Mouse (Mus musculus) embryonic facial prominence, embryonic 13.5 days (tissue): Measurements from ENCODE around the gene Pcf11. TPM values are rescaled to one million over a fixed set of nuclear protein-coding genes. Genes with fewer than 3 reads are reported as not detected.

Experiments
- ATAC-seq: fragments of 200-750 bp; cut with Nextera tagmentation; 2 replicates; pipeline ENCODE4 v1.8.0; 2017; ENCODE audit warnings: low read depth; ENCODE audit not compliant: insufficient number of reproducible peaks, insufficient read depth, low FRiP score, low TSS enrichment
- H3K27ac ChIP-seq: fragments of 300-500 bp; sonication (generic); 2 replicates; pipeline ENCODE4 v1.5.1; 2015; ENCODE audit warnings: moderate library complexity, mild to moderate bottlenecking, inconsistent platforms
- H3K27me3 ChIP-seq: fragments of 300-500 bp; sonication (generic); 2 replicates; pipeline ENCODE4 v1.6.1; 2015; ENCODE audit warnings: mild to moderate bottlenecking, inconsistent platforms
- H3K36me3 ChIP-seq: fragments of 300-500 bp; sonication (generic); 2 replicates; pipeline ENCODE4 v1.6.1; 2015; ENCODE audit warnings: mild to moderate bottlenecking, inconsistent platforms
- H3K4me1 ChIP-seq: fragments of 300-500 bp; sonication (generic); 2 replicates; pipeline ENCODE4 v1.6.1; 2015; ENCODE audit warnings: inconsistent platforms
- H3K4me2 ChIP-seq: fragments of 300-500 bp; sonication (generic); 2 replicates; pipeline ENCODE4 v1.6.1; 2015; ENCODE audit warnings: moderate library complexity, mild to moderate bottlenecking, inconsistent platforms
- H3K4me3 ChIP-seq: fragments of 300-500 bp; sonication (generic); 2 replicates; pipeline ENCODE4 v1.5.1; 2015; ENCODE audit warnings: mild to moderate bottlenecking, inconsistent platforms
- H3K9ac ChIP-seq: fragments of 300-500 bp; sonication (generic); 2 replicates; pipeline ENCODE4 v1.6.1; 2015; ENCODE audit warnings: mild to moderate bottlenecking, inconsistent platforms
- H3K9me3 ChIP-seq: fragments of 300-500 bp; sonication (generic); 2 replicates; pipeline ENCODE4 v1.6.1; 2016; ENCODE audit warnings: inconsistent platforms
- WGBS: fragments of 180-500 bp; shearing (Covaris S2); methylation state at CpG from one replicate; pipeline ENCODE4 v1.1.7; 2015; ENCODE audit warnings: mixed read lengths; 5-methylcytosine and 5-hydroxymethylcytosine counted together
- polyA plus RNA-seq: library from polyadenylated mRNA; unstranded; fragments of >200 nt; fragmentation: Nextera tagmentation; extraction: Ambion mirVana; gene quantifications from 2 replicates; pipeline ENCODE4 v1.2.1, GENCODE M21; 2015

Gene Pcf11
- polyA plus RNA-seq, 1 experiment from 2014 or later = 27.2 TPM

GRCm38 (mm10) chr7:92687556-92688298 lies 18.0 kb upstream of the Pcf11 start:
- Histone ChIP-seq H3K9ac (no peak overlapping the region), H3K4me3 (no peak overlapping the region), H3K4me2 (no peak overlapping the region), H3K36me3 (no peaks in the 10 kb centered on the region), H3K9me3 (no peaks in the 10 kb centered on the region), H3K4me1 (no peaks in the 10 kb centered on the region), H3K27ac (no peak overlapping the region), H3K27me3 (no peaks in the 10 kb centered on the region)
- WGBS = 79% methylated on average over 5 of the region's 5 CpGs
- ATAC-seq = no peak

- Histone ChIP-seq H3K9ac (no peak overlapping the region), H3K27ac (no peak overlapping the region), H3K4me2 (no peak overlapping the region), H3K36me3 (no peaks in the 10 kb centered on the region), H3K4me3 (no peak overlapping the region), H3K9me3 (no peaks in the 10 kb centered on the region), H3K4me1 (no peaks in the 10 kb centered on the region), H3K27me3 (no peaks in the 10 kb centered on the region)
- no peak for ATAC-seq
- 60% methylated on average over 4 of the region's 4 CpGs for WGBS
Observed at GRCm38 (mm10) chr7:92677346-92677745, 7.6 kb upstream of the Pcf11 start.

GRCm38 (mm10) chr7:92675131-92675530 lies 5.4 kb upstream of the Pcf11 start:
- Histone ChIP-seq H3K4me2 (no peak overlapping the region), H3K27me3 (no peaks in the 10 kb centered on the region), H3K9ac (no peak overlapping the region), H3K4me3 (no peak overlapping the region), H3K9me3 (no peaks in the 10 kb centered on the region), H3K27ac (no peak overlapping the region), H3K36me3 (no peaks in the 10 kb centered on the region), H3K4me1 (0 out of 2 replicates have a peak, but pooled peaks cover 2% of the 10 kb centered on the region)
- 75% methylated on average over 3 of the region's 3 CpGs for WGBS
- ATAC-seq = no peak

- H3K4me1 ChIP-seq = peaks cover 15% of the 10 kb centered on the region
- under 1% methylated on average over 29 of the region's 29 CpGs for WGBS
- H3K9me3 ChIP-seq = no peaks in the 10 kb centered on the region
- H3K4me3 ChIP-seq = peak overlapping the region; percentile 69
- ATAC-seq = no peak
- 0 out of 2 replicates have a peak, but pooled peaks cover 5% of the 10 kb centered on the region for H3K36me3 ChIP-seq
- peak overlapping the region; percentile 99 for H3K9ac ChIP-seq
- H3K27me3 ChIP-seq = no peaks in the 10 kb centered on the region
- H3K27ac ChIP-seq = peak overlapping the region; percentile 97
- H3K4me2 ChIP-seq = peak overlapping the region; percentile 74
Observed at GRCm38 (mm10) chr7:92668791-92669506, 785 bp downstream of the Pcf11 start.

- peak overlapping the region; percentile 74 for H3K4me2 ChIP-seq
- peaks cover 14% of the 10 kb centered on the region for H3K36me3 ChIP-seq
- no peaks in the 10 kb centered on the region for H3K27me3 ChIP-seq
- peaks cover 15% of the 10 kb centered on the region for H3K4me1 ChIP-seq
- H3K9ac ChIP-seq = no peak overlapping the region
- H3K9me3 ChIP-seq = no peaks in the 10 kb centered on the region
- WGBS = 81% methylated on average over 7 of the region's 7 CpGs
- H3K27ac ChIP-seq = no peak overlapping the region
- ATAC-seq = no peak
- peak overlapping the region; percentile 69 for H3K4me3 ChIP-seq
Observed at GRCm38 (mm10) chr7:92666274-92666820, 3.4 kb downstream of the Pcf11 start.

- Histone ChIP-seq H3K4me2 (no peak overlapping the region), H3K9ac (no peak overlapping the region), H3K27me3 (no peaks in the 10 kb centered on the region), H3K9me3 (no peaks in the 10 kb centered on the region), H3K27ac (no peak overlapping the region), H3K36me3 (peaks cover 71% of the 10 kb centered on the region), H3K4me1 (peaks cover 4% of the 10 kb centered on the region; the same call in 1 of the 2 replicates), H3K4me3 (no peak overlapping the region)
- no peak for ATAC-seq
- WGBS = 99% methylated on average over 5 of the region's 5 CpGs
Observed at GRCm38 (mm10) chr7:92658050-92658449, 11.7 kb downstream of the Pcf11 start.

GRCm38 (mm10) chr7:92656386-92656785 lies 13.3 kb downstream of the Pcf11 start:
- Histone ChIP-seq H3K27me3 (no peaks in the 10 kb centered on the region), H3K27ac (no peak overlapping the region), H3K4me2 (no peak overlapping the region), H3K4me3 (no peak overlapping the region), H3K36me3 (peaks cover 65% of the 10 kb centered on the region), H3K9ac (no peak overlapping the region), H3K4me1 (peaks cover 4% of the 10 kb centered on the region; the same call in 1 of the 2 replicates), H3K9me3 (no peaks in the 10 kb centered on the region)
- no peak for ATAC-seq
- WGBS = 87% methylated on average over 2 of the region's 2 CpGs

- ATAC-seq = no peak
- Histone ChIP-seq H3K9ac (no peak overlapping the region), H3K27me3 (no peaks in the 10 kb centered on the region), H3K36me3 (peaks cover 46% of the 10 kb centered on the region), H3K4me1 (peaks cover 4% of the 10 kb centered on the region; the same call in 1 of the 2 replicates), H3K4me3 (no peak overlapping the region), H3K4me2 (no peak overlapping the region), H3K27ac (no peak overlapping the region), H3K9me3 (no peaks in the 10 kb centered on the region)
- 88% methylated on average over 1 of the region's 1 CpGs for WGBS
Observed at GRCm38 (mm10) chr7:92653329-92653728, 16.4 kb downstream of the Pcf11 start.

- Histone ChIP-seq H3K4me2 (no peak overlapping the region), H3K4me1 (no peaks in the 10 kb centered on the region), H3K4me3 (no peak overlapping the region), H3K27ac (no peak overlapping the region), H3K27me3 (no peaks in the 10 kb centered on the region), H3K9ac (no peak overlapping the region), H3K9me3 (no peaks in the 10 kb centered on the region), H3K36me3 (peaks cover 35% of the 10 kb centered on the region)
- WGBS = 87% methylated on average over 7 of the region's 7 CpGs
- no peak for ATAC-seq
Observed at GRCm38 (mm10) chr7:92647790-92648189, 21.9 kb downstream of the Pcf11 start.

- H3K36me3 ChIP-seq = peaks cover 25% of the 10 kb centered on the region
- no peak overlapping the region for H3K4me2 ChIP-seq
- no peak overlapping the region for H3K9ac ChIP-seq
- no peak overlapping the region for H3K27ac ChIP-seq
- H3K4me1 ChIP-seq = peaks cover 8% of the 10 kb centered on the region; the same call in 1 of the 2 replicates
- no peak for ATAC-seq
- no peak overlapping the region for H3K4me3 ChIP-seq
- H3K9me3 ChIP-seq = no peaks in the 10 kb centered on the region
- no peaks in the 10 kb centered on the region for H3K27me3 ChIP-seq
Observed at GRCm38 (mm10) chr7:92642358-92642757, 27.4 kb downstream of the Pcf11 start.

- Histone ChIP-seq H3K4me2 (peak overlapping the region; percentile 97), H3K4me3 (peak overlapping the region; percentile 77), H3K9me3 (no peaks in the 10 kb centered on the region), H3K9ac (peak overlapping the region; percentile 82), H3K27ac (no peak overlapping the region), H3K36me3 (peaks cover 7% of the 10 kb centered on the region), H3K4me1 (peaks cover 19% of the 10 kb centered on the region), H3K27me3 (no peaks in the 10 kb centered on the region; the same call in 1 of the 2 replicates)
- no peak for ATAC-seq
- WGBS = 84% methylated on average over 5 of the region's 5 CpGs
Observed at GRCm38 (mm10) chr7:92638050-92638449, 31.7 kb downstream of the Pcf11 start.
